10 mouse cellular contexts compared by ENCODE assay signal in the genomic region with DNA sequence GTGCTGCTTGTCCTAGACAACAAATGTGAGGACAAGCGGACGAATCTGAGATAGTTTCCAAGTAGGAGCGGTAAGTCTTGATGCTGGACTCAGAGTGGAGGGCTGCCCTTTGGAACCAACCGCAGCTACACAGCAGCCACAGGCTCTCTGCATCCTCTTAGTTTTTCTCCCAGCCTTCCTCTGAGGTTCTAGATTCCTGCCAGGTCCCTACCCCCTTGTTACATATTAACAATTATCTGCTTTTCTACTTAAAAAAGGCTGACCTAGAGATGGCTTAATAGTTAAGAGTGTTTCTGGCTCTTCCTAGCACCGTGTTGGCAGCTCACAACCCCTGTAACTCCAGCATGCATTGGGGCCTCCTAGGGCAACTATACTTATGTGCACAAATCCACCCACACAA. TPM values are rescaled to one million over a fixed set of nuclear protein-coding genes. Genes with fewer than 3 reads are reported as not detected.
"Had no signal": no experiment of that assay in that cellular context is flagged by ENCODE, and none has a peak within 500 bp of the region (broad histone marks: within the 10 kb centered on the region; RNA-seq: fewer than 3 reads in every experiment).

No protein-coding gene starts in this region.

- H3K9ac ChIP-seq: hindbrain, embryonic 15.5 days; limb, embryonic 15.5 days; midbrain, embryonic 12.5 days; neural tube, embryonic 13.5 days had no signal

- H3K4me2 ChIP-seq: hindbrain, embryonic 15.5 days; limb, embryonic 15.5 days; midbrain, embryonic 12.5 days; neural tube, embryonic 13.5 days had no signal

- H3K36me3 ChIP-seq: hindbrain, embryonic 15.5 days; limb, embryonic 15.5 days; midbrain, embryonic 12.5 days; neural tube, embryonic 13.5 days had no signal

- ATAC-seq: midbrain, embryonic 16.5 days had no signal

- H3K4me3 ChIP-seq: hindbrain, embryonic 15.5 days; limb, embryonic 15.5 days; midbrain, embryonic 12.5 days; neural tube, embryonic 13.5 days had no signal

- H3K27me3 ChIP-seq: hindbrain, embryonic 15.5 days; limb, embryonic 15.5 days; neural tube, embryonic 13.5 days had no signal

- DNase-seq: left cerebral cortex, postnatal 4 days; lung, adult 18-20 months; right cerebral cortex, postnatal 25 days; thymus, postnatal 36 days had no signal

- H3K9me3 ChIP-seq: hindbrain, embryonic 15.5 days; limb, embryonic 15.5 days; midbrain, embryonic 12.5 days; neural tube, embryonic 13.5 days had no signal

- H3K27ac ChIP-seq: hindbrain, embryonic 15.5 days; limb, embryonic 15.5 days; midbrain, embryonic 12.5 days; neural tube, embryonic 13.5 days had no signal

RNA-seq across cellular contexts. Expression of gene Gm45623, which starts 57.9 kb away (rescaled TPM):
- total RNA-seq: megakaryocyte-erythroid progenitor cell, adult 5-6 weeks had no signal
